Mouse (Mus musculus) ES-CJ7 (cell line): ENCODE results near the gene Drd4.
A peak's percentile ranks its signal among the peaks of the same experiment; 100 is the strongest.
"Not testable (repeated sequence)": the region's sequence is repeated elsewhere in the genome, so short reads cannot be mapped to it uniquely, and the experiment has no call there.

Experiments
- DNase-seq: peaks from one replicate; pipeline ENCODE4 v3.0.0; 2011; ENCODE audit warnings: low read depth, low spot score

The Drd4 gene

DNA sequence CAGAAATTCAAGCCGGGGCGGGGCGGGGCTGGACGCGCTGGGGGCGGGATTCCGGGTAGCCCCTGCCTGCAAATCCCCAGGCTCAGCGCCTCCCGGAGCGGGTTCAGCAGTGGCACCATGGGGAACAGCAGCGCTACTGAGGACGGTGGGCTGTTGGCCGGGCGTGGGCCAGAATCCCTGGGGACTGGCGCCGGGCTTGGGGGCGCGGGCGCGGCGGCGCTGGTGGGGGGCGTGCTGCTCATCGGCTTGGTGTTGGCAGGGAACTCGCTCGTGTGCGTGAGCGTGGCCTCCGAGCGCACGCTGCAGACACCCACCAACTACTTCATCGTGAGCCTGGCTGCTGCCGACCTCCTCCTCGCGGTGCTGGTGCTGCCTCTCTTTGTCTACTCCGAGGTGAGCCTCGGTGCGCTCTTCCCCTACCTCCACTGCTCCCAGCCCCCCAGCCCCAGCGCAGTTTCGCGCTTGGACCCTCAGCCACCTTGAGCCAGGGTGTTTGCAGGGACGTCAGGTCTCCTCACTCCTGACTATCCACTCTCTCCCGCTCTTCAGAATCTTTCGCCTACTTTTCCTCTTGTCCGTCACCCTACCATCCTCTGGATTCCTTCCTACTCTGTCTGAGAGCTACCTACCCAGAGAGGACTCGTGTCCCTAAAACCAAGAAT, at the start of gene Drd4:
TSS of gene Drd4 (plus strand) at position 86 of the 662 bp plus-strand sequence.
- DNase-seq: peak; percentile 45

DNA sequence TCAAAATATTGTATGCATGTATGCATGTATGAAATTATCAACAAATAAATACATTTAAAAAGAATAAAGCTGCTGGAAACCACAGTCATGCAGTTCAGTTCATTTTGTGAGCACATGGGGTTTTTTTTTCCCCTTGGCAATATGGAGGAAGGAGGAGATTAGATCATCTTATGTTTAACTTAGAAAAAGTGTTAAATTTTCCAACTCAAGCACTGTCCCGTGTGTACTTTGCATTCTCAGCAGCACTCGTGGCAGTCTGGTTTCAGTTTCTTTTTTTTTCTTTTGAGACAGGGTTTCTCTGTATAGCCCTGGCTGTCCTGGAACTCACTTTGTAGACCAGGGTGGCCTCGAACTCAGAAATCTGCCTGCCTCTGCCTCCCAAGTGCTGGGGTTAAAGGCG, 41.3 kb upstream of the Drd4 start:
- not testable (repeated sequence) for DNase-seq

DNA sequence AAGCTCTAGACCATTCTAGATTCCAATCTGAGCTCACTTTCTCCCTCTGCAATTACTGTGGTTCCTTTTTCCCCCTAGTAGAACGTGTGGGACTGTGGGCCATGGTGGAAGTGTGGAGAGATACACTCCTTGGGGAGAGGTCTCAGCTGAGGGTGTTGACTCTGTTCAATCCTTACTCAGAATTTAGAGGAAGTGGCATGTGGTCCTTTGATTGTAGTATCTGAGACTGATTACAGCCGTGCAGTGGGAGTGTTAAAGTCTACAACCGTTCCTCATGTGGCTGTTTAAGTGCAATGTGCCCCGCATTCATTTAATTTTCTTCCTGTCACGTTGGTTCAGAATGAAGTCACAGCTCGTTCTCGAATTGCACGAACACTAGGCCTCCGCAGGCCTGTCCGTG, 35.6 kb upstream of the Drd4 start:
- no peak for DNase-seq

DNA sequence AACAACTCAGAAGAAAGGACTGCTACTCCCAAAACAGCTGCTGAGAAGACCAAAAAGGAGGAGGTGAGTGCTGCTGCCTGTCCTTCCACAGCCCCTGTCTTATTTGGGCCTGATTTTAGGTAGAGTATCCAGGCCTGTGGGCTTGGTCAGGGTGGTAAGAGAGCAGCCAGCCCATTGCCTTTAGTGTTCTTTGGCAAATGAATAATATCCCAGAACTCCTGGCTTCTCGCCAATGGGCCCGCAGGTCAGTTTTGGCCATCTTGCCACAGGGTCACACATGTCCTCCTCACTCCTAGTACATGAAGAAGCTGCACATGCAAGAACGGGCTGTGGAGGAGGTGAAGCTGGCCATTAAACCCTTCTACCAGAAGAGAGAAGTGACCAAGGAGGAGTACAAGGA, 30.3 kb upstream of the Drd4 start:
- DNase-seq: no peak

DNA sequence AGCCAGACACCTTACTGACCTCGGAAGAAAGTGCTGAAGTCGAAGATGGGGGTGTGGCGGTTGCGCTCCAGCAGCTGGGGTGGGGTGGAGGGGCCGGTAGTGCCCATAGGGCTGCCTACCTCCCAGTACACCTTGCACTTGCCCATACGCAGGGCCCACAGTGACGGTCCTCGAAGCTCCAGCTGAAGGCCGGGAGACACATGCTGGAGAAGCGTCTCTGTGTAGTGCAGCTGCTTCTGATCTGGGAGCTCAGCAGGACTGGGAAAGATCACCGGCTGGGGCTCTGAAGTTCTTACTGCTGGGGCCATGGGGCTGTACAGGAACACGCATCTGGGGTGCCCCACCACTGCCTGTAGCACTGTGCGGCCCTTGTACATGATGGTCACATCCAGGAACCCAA, 28.2 kb upstream of the Drd4 start:
- no peak for DNase-seq

DNA sequence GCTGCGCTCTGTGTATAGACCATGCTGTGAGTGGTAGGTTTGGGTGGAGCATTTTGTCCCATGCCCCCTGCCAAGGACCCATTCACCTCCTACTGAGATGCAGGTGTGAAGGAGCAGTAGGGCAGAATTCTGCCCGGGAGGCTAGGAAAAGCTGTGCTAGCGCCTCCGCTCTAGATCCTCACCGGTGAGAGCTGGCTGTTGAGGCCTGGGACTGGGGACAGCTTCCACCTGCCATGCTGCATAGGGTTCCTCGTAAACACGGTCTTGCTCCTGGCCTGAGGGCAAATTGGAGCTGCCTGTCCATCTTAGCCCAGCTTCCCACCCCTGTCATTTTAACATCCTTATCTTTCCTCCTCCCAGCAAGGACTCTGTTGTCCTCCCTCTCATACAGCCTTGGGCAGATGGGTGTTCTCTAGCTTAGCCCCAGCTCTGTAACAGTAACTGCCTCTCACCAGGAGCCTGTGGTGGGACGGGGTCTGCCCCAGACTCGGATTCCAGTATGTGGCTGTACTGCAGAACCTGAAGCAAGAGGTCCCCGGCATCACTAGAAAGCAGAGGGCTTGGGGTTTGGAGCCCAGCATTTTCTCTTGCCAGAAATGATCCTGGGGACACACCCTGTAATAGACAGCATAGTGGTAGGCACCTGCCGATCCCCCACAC, 27.6 kb upstream of the Drd4 start:
- DNase-seq: no peak

DNA sequence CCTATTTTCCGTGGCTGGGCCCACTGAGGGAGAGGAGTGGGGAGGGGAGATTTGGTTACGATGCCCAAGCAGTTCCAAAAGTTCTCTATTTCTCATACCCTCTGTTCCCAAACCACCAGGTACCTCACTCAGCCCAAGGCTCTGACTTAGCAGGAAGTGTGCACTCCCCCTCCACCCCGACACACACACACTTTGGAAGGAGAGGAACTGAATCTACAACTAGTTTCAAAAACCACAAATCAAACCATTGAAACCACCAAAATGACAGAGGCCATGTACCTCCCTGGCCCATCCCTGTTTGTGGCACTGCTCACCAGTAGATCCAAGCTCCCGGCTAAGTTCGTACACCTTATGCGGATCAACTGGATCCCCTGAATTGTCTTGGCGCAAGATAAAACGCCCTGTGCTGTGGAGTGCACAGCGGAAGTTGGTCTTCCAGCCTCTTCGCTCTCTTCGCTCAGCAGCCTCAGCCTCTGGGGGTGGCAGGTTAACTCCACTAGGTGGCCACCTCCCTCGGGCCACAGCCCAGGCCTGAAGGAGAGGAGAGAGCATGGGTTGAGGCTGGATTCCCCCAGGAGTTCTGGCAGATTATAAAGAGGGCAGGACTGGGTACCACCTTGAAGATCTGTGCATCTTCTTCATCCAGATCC, 26.9 kb upstream of the Drd4 start:
- peak; percentile 19 for DNase-seq

DNA sequence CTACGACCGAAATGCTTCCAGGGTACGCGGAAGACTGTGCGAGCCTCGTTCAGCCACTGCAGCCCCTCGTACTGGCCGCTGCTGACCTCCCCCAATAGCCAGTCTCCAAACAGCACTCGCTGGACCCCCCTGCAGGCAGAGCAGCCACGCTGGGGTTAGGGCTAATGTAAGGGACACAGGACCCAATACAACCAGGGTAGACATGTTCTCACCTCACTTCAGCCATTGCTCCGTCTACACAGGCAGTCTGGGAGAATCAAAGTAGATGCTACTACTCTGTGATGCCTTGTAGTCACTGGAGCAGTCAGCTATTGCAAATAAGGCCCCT, 26.4 kb upstream of the Drd4 start:
- no peak for DNase-seq

DNA sequence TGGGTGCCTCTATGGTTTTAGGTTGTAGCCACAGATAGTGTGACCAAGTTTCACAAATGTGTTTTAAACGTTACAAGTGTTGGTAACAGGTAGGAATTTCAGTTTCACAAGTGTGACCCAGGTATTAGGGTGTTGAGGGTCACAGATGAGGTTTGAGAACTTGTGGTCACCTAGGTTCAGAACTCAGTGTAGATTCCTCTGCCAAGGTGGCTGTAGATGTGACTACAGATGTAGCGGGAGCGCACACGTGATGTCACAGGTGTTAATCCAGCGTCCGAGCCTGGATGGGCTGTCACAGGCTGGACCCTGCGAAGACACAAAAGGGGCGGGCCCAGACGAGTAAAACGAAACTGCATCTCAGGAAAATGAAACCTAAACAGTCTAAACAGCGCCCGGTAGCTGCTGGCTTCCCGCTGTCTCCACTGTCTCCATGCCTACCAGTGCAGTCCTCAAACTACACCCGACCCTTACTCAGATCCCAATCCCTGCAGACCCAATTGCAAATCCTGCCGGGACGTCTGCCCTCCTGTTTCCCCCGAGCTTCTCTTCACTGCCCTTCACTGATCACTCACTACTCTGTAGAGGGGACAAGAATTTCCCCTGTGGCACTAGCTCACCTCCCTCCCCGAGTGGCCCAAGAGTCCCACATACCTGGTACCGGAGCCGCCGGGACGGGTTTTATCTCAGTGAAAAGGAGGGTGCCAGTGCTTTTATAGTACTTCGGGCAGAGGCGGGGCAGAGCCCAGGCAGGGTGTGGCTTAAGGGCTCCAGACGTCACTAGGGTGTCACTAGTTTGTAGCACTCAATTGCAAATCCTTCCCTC, 25.9 kb upstream of the Drd4 start, which contains the start of gene Irf7:
TSS of gene Irf7 (minus strand) at position 743 of the 823 bp plus-strand sequence.
- no peak for DNase-seq

DNA sequence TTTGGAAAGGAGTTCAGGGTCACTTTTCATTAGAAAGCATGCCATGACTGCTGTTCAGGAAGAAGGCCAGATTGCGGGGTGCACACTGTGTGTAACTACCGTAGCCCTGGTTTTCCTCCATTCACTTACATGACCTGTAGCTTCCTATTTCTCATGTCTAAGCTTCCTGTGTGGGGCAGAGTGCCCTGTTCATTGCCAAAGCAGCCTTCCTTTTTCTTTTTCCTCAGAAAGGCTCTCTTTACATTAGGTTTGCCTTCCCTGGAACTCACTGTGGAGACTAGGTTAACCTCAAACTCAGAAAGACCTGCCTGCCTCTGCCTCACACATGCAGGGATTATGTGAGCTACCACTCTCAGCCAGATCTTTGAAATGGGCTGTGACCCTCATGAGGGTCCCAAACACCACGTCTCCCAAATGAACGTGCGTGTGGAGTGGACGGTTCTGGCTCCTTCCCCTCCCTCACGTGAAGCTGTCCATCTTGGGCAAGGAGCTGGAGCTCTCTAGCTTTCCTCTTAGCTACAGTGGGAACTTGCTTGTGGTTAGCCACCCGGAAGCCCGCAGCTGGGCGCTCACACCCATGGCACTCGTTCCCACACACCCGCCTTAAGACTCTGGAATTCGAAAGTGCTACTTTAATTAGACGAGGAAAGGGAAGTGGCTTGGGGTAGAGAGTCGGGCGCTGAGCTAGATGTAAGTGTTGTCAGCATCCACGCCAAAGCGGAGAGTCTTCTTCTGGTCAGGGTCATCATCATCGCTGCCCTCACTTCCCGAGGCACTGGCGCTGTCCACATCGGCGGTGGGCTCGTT, 23.1 kb upstream of the Drd4 start:
- no peak for DNase-seq

DNA sequence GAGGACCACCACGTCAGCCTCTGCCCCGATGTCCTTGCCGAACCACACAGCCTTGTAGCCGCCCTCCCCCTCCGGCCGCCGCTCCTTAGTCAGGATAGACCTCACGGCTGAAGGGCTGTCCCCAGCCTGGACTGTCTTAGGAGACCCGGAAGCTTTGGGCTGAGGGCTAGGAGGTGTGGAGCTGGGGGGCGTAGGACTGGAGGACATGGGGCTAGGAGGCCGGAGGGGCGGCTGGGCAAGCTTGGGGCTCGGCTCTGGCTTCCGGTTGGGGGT, 22.6 kb upstream of the Drd4 start:
- DNase-seq: no peak

DNA sequence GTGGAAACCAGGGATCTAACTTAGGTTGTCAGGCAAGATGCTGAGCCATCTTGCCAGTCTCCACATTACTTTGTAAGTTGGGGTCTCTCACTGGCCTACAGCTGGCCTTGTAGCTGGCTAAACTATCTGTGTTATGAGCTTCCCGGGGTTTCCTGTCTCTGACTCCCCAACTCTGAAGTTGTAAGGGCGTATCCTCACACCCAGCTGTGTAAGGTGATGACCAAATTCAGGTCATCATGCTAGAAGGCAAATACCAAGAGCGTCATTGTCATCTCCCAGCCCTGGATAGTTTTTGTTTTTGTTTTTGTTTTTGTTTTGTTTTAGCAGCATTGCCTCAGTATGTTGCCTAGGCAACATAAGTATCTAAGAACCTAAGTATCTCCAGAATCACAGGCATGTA, 21.2 kb upstream of the Drd4 start:
- DNase-seq: no peak

DNA sequence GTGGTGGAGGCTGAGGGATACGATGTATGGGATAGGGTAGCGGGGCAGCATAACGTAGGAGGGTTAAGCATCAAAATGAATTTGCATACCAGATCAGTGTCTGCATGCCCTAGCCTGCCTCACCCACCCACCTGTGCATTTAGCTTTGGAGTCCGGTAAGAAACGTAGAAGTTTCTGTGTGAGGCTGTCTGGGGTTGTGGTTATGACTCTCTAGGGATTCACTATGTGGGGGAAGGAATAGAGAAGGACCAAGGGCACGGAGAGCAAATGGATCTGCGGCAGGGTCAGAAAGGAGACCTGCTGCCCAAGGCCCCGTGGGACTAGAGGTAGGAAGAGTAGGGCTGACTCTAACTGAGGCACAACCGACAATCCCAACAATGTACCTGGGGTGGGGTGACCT, 16.4 kb upstream of the Drd4 start:
- no peak for DNase-seq

DNA sequence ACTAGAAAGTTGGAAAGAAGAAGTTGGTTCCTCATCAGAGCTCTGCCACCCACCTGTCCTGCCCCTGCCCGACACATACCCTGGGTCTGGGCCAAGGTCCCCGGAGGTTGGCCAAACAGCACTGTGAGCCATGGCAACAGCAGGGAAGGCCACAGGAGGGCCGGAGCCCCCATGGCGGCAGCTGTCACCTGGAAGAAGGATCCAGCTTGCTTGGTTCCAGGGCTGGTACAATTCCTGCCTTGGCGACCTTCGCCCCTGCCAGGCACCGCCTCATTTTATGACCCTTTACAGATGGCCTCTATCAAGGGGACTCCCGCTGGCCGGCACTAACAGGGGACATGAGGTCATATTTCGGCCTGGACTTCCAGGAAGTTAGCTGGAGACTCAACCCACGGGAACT, 15.3 kb upstream of the Drd4 start, which contains the start of gene Cdhr5:
TSS of gene Cdhr5 (minus strand) at position 241 of the 400 bp plus-strand sequence.
- DNase-seq: no peak

DNA sequence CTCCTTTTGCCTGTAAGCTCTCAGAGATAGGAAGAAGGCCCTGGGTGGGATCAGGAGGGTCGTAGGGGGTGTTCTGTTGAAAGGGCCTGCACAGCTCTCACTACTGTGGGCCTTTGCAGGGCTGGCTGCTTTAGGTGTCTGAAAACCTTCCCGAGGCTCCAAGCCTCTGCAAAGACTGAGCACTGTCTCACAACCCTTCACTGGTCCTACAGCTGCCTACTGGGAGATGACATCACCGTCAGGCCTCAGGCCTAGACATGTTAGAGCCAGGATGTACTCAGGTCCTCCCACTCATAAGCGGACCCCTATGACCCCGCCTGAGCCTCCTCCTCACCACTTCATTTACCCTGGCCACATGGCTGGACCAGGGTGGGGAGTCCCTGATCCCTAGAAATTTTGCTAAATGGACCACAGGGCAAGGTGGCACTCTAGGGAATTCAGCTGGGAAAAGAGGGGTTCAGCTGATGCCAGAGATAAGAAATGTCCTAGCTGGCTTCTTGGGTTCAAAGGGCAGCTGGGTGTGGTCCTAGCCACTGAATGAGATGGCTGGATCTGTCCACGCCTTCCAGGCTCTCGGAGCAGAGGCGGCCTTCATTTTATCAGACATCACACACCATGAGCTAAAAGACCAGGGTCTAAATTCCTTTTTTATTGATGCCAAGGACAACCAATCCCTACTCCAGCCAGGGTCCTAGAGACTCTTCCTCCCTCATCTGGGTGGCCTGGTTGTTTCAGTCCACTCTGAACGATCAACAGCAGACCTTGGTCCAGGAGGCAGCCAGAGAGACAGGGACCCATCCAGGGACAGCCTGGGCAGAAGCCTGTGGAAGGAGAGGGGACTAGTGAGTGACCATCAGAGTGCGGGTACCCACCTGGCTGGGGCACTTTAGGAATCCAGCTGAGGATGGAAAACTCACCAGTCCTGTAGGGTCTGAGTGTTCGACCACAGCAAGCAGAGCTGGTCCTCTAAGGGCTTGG, 13.8 kb upstream of the Drd4 start:
- no peak for DNase-seq

DNA sequence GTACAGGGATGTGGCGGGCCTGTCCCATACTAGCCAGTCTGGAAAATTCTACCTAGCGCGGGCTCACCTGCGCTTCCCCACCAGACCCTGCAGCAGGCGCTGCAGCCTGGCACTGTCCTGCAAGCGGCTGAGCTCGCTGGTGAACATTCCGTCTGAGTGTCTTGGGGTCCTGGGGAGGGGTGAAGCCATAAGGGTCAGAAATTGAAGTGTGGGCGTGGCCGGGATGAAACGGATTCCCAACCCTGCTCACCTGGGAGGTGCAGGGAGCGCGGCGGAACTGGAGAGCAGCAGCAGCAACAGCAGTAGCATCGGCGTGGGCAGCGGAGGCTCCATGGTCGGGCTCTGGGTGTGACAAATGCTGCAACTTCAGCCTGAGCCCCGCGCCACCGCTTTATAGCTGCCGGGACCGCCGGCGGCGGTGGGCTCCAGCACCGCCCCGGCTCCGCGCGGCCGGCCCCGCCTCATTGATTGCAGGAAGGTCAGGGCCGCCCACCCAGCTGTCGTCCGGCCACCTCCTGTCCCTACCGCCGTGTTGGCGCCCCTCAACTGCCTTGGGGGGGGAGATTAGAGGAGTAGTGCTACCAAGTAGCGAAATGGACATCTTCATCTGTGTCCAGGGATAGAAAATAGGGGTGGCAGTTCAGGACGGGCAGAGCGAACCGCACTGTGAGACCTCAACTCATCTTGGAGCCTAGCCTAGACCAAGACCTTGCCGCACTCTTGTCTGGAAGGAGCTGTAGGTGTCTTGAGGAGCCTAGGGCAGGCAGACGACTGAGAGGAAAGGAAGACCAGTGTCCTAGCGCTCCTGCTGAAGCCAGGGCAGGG, 12.8 kb upstream of the Drd4 start, which contains the start of gene Sct:
TSS of gene Sct (minus strand) at position 368 of the 825 bp plus-strand sequence.
- DNase-seq: peak; percentile 78

DNA sequence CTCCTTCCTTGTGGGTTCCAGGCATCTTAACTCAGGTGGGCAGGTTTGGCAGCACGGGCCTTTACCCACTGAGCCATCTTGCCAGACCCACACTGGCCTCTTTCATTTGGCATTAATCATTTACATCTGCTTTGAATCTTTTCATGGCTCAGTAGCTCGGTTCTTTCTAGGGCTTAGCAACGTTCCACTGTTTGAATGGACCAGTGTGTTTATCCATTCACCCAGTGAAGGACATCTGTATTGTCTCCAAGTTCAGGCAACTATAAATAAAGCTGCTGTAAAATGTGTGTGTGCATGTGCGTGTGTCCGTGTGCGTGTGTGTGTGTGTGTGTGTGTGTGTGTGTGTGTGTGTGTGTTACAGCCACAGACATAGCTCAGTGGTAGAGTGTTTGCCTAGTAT, 10.4 kb upstream of the Drd4 start:
- no peak for DNase-seq

DNA sequence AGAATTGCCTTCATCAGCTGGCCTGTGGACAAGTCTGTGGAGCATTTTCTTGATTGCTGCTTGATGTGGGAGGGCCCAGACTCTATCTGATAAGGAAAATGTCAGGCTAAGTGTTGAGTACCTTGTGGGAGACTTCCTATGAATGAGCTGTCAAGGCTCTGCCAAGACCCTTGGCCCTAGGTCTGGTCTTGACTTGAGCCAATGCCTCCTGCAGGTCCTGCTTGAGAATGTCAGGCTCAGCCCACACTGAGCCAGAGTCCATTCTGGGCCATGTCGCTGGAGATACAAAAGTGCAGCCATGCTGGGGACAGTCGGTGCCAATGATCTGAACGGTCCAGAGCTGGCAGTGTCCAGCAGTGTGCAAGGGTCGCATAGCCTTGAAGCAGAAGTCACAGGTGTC, 9.1 kb upstream of the Drd4 start:
- DNase-seq: no peak

DNA sequence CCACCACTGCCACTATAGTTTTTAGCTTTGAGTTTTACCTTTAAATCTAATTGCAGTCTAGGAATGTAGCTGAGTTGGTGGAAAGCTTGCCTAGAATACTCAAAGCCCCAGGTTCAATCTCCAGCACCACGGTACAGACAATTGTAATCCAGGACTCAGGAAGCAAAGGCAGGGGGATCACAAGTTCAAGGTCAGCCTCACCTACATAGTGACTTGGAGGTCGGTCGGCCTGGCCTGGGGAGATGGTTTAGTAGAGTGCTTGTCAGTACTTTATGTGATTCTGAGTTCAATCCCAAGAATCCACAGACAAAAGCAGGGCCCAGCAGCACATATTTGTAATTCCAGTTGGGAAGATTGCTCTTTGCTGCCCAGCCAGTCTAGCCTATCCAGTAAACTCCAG, 3.8 kb upstream of the Drd4 start:
- peak; percentile 55 for DNase-seq
